Mouse (Mus musculus): Measurements from ENCODE around the gene Tead1. TPM values are rescaled to one million over a fixed set of nuclear protein-coding genes. Genes with fewer than 3 reads are reported as not detected.
A peak's percentile ranks its signal among the peaks of the same experiment; 100 is the strongest.

The Tead1 gene
- total RNA-seq, 2 experiments from 2014 or later, result 12.8 to 14.6 TPM

DNA sequence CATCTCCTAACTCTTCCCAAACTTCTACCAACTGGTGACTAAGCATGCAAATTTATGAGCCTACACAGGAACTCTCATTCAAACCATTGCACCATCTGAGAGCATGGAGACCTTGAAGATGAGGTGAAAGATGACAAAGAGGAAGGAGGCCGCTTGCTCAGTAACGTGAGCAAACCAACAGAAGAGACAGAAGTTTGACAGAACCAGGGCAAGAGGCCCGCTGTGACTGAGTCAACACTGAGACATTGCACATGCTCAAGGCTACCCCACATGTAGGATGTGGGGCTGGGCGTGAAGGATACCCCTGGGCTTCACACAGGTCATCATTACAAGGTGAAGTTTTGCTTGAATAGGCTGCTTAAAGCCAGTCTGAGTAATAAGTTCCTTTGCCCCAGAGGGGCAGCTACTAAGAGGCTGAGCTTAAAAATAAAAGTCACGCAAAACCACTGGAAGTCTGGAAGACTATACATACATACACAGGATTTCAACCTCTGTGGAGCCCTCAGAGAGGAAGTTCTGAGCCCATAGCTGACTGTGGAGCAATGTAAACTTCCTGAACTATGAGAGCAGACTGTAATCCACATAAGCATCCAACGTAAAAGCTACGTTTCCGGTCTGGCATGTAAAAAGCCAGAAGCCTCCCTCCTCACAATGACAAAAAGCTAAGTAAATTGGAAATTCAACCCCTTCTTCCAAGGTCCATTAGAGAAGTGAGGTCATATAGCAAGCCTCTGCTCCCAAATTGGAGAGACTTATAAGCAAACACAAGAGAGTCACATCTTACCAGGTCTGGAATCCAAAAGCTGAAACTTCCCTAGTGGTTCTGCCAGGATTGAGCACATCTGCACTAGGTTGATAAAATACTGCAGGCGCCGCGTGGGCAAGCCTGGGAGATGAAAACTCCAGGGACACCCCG is 16.5 kb upstream of the Tead1 start:
- intact Hi-C loops (cut with DNase I), result loop anchor here (1.0 to 5.0 kb wide), 2 partner anchors 35 to 190 kb away; no protein-coding TSS in a partner anchor
- no peak overlapping the region for H3K27ac ChIP-seq

GRCm38 (mm10) chr7:112663314-112663966 is 15.7 kb upstream of the Tead1 start:
- DNase-seq (ENCODE audit: extremely low spot score in 1 of 2, low spot score in 2 of 2), result peak; percentile 35 to 55
- H3K4me3 ChIP-seq, result no peak overlapping the region
- H3K27ac ChIP-seq, result peak overlapping the region; percentile 59
- no peak for TF ChIP-seq CTCF (IDR thresholded peaks at IDR 0.05)
- intact Hi-C loops (cut with DNase I), result loop anchor here (1.0 to 5.0 kb wide), 2 partner anchors 36 to 191 kb away; no protein-coding TSS in a partner anchor

More for the DNA sequence above, 16.5 kb upstream of the Tead1 start:
- H3K4me3 ChIP-seq, result no peak overlapping the region
- DNase-seq (ENCODE audit: extremely low spot score in 1 of 2, low spot score in 2 of 2), result no peak
- no peak; the same call in none of the 2 replicates for TF ChIP-seq CTCF (IDR thresholded peaks at IDR 0.05)

DNA sequence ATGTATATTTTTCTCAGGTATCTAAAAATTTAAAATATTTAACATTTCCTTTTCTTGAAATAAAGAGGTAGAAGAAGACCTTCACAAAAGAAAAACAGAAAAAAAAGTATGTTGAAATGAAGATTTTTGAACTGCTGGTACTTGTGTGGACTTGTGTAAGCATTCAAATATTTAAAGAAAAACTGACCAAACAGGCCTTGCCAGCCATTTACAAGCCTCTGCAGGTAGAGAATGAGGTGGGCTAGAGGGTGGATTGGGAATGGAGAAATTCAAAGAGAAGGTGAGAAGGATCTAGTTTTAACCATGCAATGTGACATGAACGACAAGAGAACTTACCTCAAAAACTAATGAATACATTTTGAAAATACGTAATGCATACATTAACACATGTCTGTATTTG is 9.1 kb upstream of the Tead1 start:
- Histone ChIP-seq H3K4me3 (no peak overlapping the region), H3K27ac (no peak overlapping the region)
- no peak for DNase-seq (ENCODE audit: extremely low spot score in 1 of 2, low spot score in 2 of 2)
- intact Hi-C loops (cut with DNase I), result no loop called here
- TF ChIP-seq CTCF (IDR thresholded peaks at IDR 0.05), result no peak

DNA sequence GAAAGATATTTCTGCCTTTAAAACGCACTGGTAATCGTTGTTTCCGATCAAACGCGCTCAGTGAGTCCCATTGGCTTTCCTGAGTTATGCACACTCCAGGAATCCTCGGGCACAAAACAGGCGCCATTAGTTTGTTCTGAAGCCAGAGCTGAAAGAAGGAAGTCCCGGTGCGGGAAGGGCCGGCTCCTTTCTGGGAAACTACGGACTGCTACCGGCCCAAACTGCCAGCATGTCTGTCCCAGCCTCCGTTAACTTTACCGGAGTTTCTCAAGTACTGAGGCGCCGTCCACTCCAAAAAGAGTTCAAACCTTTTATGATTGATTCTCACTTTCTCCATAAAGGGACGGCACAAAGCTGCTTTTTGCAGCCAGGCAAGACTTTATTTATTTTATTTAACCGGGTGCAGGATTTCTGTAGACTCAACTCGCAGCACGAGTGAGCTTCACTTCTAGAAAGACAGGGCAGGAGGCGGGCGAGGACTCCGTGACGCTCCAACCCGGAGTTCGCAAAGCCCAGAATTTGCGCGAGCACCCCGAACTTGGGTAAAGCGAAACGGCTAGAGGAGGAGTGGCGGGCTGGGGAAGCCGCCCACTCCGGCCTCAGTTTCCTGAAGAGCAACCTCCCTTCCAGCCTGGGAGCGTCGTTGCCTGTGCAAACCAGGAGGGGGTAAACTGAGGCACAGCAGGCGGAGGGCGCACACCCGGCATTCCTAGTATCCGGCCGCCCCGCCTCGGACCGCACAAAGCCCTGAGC is 524 bp upstream of the Tead1 start:
- TF ChIP-seq CTCF (IDR thresholded peaks at IDR 0.05), result no peak; the same call in none of the 2 replicates
- Histone ChIP-seq H3K27ac (peak overlapping the region; percentile 64), H3K4me3 (peak overlapping the region; percentile 85)
- DNase-seq (ENCODE audit: extremely low spot score in 1 of 2, low spot score in 2 of 2), result peak in 1 of 2 experiments; percentile 14
- intact Hi-C loops (cut with DNase I), result loop anchor here (5.0 kb wide), 3 partner anchors 84 to 206 kb away; no protein-coding TSS in a partner anchor

- H3K4me3 ChIP-seq, result peak overlapping the region; percentile 84
- H3K27ac ChIP-seq, result peak overlapping the region; percentile 61
- TF ChIP-seq CTCF (IDR thresholded peaks at IDR 0.05), result no peak
- intact Hi-C loops (cut with DNase I), result loop anchor here (5.0 kb wide), 3 partner anchors 83 to 207 kb away; no protein-coding TSS in a partner anchor
- DNase-seq (ENCODE audit: extremely low spot score in 1 of 2, low spot score in 2 of 2), result peak; percentile 42 to 59
These were observed 561 bp downstream of the Tead1 start for GRCm38 (mm10) chr7:112679513-112680245.

- Histone ChIP-seq H3K27ac (no peak overlapping the region), H3K4me3 (peak overlapping the region; percentile 84)
- intact Hi-C loops (cut with DNase I), result no loop called here
- no peak for DNase-seq (ENCODE audit: extremely low spot score in 1 of 2, low spot score in 2 of 2)
- no peak for TF ChIP-seq CTCF (IDR thresholded peaks at IDR 0.05)
These were observed 1.6 kb downstream of the Tead1 start for GRCm38 (mm10) chr7:112680498-112681251.

DNA sequence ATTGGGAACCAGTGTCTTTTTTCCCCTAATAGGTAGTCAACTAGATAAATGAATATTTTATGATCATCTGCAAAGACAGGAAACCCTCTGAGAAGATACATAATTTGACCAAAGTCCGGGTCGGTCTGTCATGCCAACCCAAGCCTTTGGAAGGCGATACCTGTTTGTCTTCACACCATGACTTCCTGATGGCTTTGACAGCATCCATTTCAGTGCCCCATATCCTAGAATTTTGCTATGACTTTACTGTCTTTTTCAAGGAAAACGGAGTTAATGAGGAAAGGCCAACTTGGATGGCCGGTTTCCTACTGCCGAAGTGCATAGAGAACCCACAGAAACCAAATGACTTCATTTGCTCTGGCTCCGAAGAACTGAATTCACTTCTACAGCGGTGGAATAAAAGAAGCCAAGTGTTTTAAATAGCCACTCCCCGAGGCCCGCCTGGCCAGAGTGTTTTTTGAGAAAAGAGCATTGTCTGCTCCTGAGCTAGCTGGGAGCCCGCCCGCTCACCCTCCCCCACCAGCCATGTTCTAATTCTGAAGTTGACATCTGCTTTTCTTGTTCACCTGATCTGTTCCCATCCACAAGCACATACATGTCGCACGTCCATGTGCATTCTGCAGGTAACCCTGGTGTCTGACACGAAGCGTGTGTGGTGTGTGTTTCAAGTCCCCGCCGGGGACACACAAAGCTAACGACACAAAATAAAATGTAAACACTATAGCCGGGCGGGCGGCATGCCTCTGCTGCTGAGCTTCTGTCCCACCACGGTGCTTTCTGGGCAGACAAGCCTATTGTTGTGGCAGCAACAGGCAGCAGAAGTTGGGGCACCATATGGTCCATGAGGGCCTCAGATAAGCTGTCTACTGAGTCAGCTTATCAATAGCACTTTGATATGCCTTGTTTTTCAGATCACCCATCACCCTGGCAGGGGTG is 5.8 kb downstream of the Tead1 start:
- no peak for DNase-seq (ENCODE audit: extremely low spot score in 1 of 2, low spot score in 2 of 2)
- Histone ChIP-seq H3K4me3 (no peak overlapping the region), H3K27ac (no peak overlapping the region)
- intact Hi-C loops (cut with DNase I), result no loop called here
- no peak for TF ChIP-seq CTCF (IDR thresholded peaks at IDR 0.05)

DNA sequence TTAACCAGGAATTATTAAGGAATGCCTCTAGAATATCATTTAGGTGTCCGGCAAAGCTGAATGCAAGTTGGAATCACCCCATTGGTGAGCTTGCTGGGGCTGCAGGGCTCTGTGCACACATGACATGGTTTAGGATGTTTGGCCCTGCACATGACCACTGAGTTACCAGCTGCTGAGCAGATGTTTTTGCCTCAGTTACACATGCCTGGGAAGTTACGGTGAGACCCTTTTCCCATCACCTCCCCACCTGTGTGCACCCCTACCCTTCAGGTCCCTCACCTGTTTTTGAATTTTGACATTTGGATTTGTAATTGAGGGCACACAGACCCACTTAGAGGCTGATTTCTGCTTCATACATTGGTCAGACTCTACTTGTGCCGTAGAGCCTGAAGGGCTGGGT is 6.9 kb downstream of the Tead1 start:
- H3K27ac ChIP-seq, result no peak overlapping the region
- intact Hi-C loops (cut with DNase I), result no loop called here
- TF ChIP-seq CTCF (IDR thresholded peaks at IDR 0.05), result no peak
- DNase-seq (ENCODE audit: extremely low spot score in 1 of 2, low spot score in 2 of 2), result no peak
- no peak overlapping the region for H3K4me3 ChIP-seq

- DNase-seq (ENCODE audit: extremely low spot score in 1 of 2, low spot score in 2 of 2), result no peak
- intact Hi-C loops (cut with DNase I), result no loop called here
- Histone ChIP-seq H3K27ac (no peak overlapping the region), H3K4me3 (no peak overlapping the region)
- no peak for TF ChIP-seq CTCF (IDR thresholded peaks at IDR 0.05)
These were observed 7.5 kb downstream of the Tead1 start for GRCm38 (mm10) chr7:112686586-112686985.

Measured in left cerebral cortex, adult 2 months (tissue).